9 mouse cellular contexts compared by ENCODE assay signal in genomic region chr4:10150501-10150900, GRCm38 (mm10).
A peak's percentile ranks its signal among the peaks of the same experiment; 100 is the strongest.
DNase-seq lines count a peak whose midpoint lies in the region; ATAC-seq and TF ChIP-seq lines count a peak whose summit lies in the region.
"Had no signal": no experiment of that assay in that cellular context is flagged by ENCODE, and none has a peak within 500 bp of the region (broad histone marks: within the 10 kb centered on the region; RNA-seq: fewer than 3 reads in every experiment).

No protein-coding gene starts in this region.

- no peaks in the 10 kb centered on the region for H3K36me3 ChIP-seq in forebrain, embryonic 10.5 days (replicated peaks)
- no peaks in the 10 kb centered on the region for H3K36me3 ChIP-seq in forebrain, embryonic 15.5 days
- H3K36me3 ChIP-seq in embryonic facial prominence, embryonic 14.5 days (ENCODE audit: control insufficient read depth, insufficient read depth, low read length), result no peaks in the 10 kb centered on the region
- H3K36me3 ChIP-seq in lung, postnatal 0 days (ENCODE audit: insufficient read depth, low read length), result no peaks in the 10 kb centered on the region
- H3K36me3 ChIP-seq in intestine, embryonic 16.5 days (ENCODE audit: control insufficient read depth, insufficient read depth, low read length), result no peaks in the 10 kb centered on the region
- H3K36me3 ChIP-seq: heart, embryonic 15.5 days had no signal

- TF ChIP-seq EP300 in lung, postnatal 0 days (IDR thresholded peaks at IDR 0.05), result no peak

- whole genome bisulfite sequencing in forebrain, embryonic 10.5 days, result 26% methylated on average over 2 of the region's 2 CpGs
- WGBS in forebrain, embryonic 15.5 days, result 23% methylated on average over 2 of the region's 2 CpGs
- WGBS in lung, adult 2 months, result 8% methylated on average over 2 of the region's 2 CpGs
- WGBS in embryonic facial prominence, embryonic 14.5 days, result 13% methylated on average over 2 of the region's 2 CpGs
- WGBS in lung, postnatal 0 days, result 9% methylated on average over 2 of the region's 2 CpGs
- 8% methylated on average over 2 of the region's 2 CpGs for WGBS in intestine, embryonic 16.5 days

- no peak overlapping the region for H3K9ac ChIP-seq in forebrain, embryonic 15.5 days (replicated peaks)
- H3K9ac ChIP-seq in embryonic facial prominence, embryonic 14.5 days (ENCODE audit: low read depth, low read length), result no peak overlapping the region
- no peak overlapping the region for H3K9ac ChIP-seq in lung, postnatal 0 days (replicated peaks; ENCODE audit: low read depth)
- no peak overlapping the region for H3K9ac ChIP-seq in intestine, embryonic 16.5 days (ENCODE audit: low read depth, low read length)
- H3K9ac ChIP-seq: heart, embryonic 15.5 days had no signal

- ATAC-seq in forebrain, embryonic 15.5 days (replicated peaks), result no peak
- no peak for ATAC-seq in embryonic facial prominence, embryonic 14.5 days (ENCODE audit: low read depth)
- ATAC-seq in lung, postnatal 0 days, result no peak
- no peak for ATAC-seq in intestine, embryonic 16.5 days

- no peak overlapping the region for H3K4me2 ChIP-seq in forebrain, embryonic 15.5 days (replicated peaks)
- H3K4me2 ChIP-seq in embryonic facial prominence, embryonic 14.5 days (ENCODE audit: low read depth, low read length), result no peak overlapping the region
- H3K4me2 ChIP-seq in lung, postnatal 0 days (replicated peaks; ENCODE audit: low read depth, low read length), result no peak overlapping the region
- no peak overlapping the region for H3K4me2 ChIP-seq in intestine, embryonic 16.5 days (ENCODE audit: low read depth, low read length)
- H3K4me2 ChIP-seq: heart, embryonic 15.5 days had no signal

- no peak overlapping the region for H3K4me3 ChIP-seq in forebrain, embryonic 10.5 days
- H3K4me3 ChIP-seq in forebrain, embryonic 15.5 days, result no peak overlapping the region
- H3K4me3 ChIP-seq in lung, adult 2 months (replicated peaks; ENCODE audit: extremely low read depth, low read depth, low read length), result no peak overlapping the region
- no peak overlapping the region for H3K4me3 ChIP-seq in embryonic facial prominence, embryonic 14.5 days (ENCODE audit: low read depth, low read length)
- H3K4me3 ChIP-seq in lung, postnatal 0 days (ENCODE audit: low read depth, low read length), result no peak overlapping the region
- no peak overlapping the region for H3K4me3 ChIP-seq in intestine, embryonic 16.5 days (ENCODE audit: low read length)
- H3K4me3 ChIP-seq: heart, embryonic 15.5 days had no signal

- H3K9me3 ChIP-seq in forebrain, embryonic 10.5 days, result no peaks in the 10 kb centered on the region
- H3K9me3 ChIP-seq in forebrain, embryonic 15.5 days, result no peaks in the 10 kb centered on the region
- H3K9me3 ChIP-seq in embryonic facial prominence, embryonic 14.5 days (ENCODE audit: control insufficient read depth, low read length), result no peaks in the 10 kb centered on the region
- H3K9me3 ChIP-seq in lung, postnatal 0 days (ENCODE audit: low read length), result no peaks in the 10 kb centered on the region
- H3K9me3 ChIP-seq in intestine, embryonic 16.5 days (ENCODE audit: control insufficient read depth, low read length), result no peaks in the 10 kb centered on the region
- H3K9me3 ChIP-seq: heart, embryonic 15.5 days had no signal

- peak; percentile 22 for DNase-seq in forebrain, embryonic 10.5 days (ENCODE audit: extremely low spot score, low spot score)
- no peak for DNase-seq in lung, adult 2 months
- no peak for DNase-seq in lung, adult 18-20 months
- peak; percentile 67 for DNase-seq in adipocyte (ENCODE audit: low spot score)
- peak; percentile 41 for DNase-seq in embryonic facial prominence, embryonic 14.5 days (ENCODE audit: low spot score)
- peak; percentile 61 for DNase-seq in lung, postnatal 0 days (ENCODE audit: low spot score)

- peak; percentile 28; the same call in 1 of the 2 replicates for TF ChIP-seq CTCF in lung, adult 2 months (IDR thresholded peaks at IDR 0.05; ENCODE audit: insufficient read depth, low read length)
- peak; percentile 71 for TF ChIP-seq CTCF in lung, postnatal 0 days (IDR thresholded peaks at IDR 0.05)

- H3K4me1 ChIP-seq in forebrain, embryonic 10.5 days, result no peaks in the 10 kb centered on the region
- no peaks in the 10 kb centered on the region for H3K4me1 ChIP-seq in forebrain, embryonic 15.5 days
- no peaks in the 10 kb centered on the region for H3K4me1 ChIP-seq in lung, adult 2 months (ENCODE audit: control insufficient read depth, insufficient read depth, low read length)
- no peaks in the 10 kb centered on the region for H3K4me1 ChIP-seq in embryonic facial prominence, embryonic 14.5 days (ENCODE audit: control insufficient read depth, insufficient read depth, low read length)
- H3K4me1 ChIP-seq in lung, postnatal 0 days (ENCODE audit: insufficient read depth, low read depth, low read length), result no peaks in the 10 kb centered on the region
- H3K4me1 ChIP-seq in intestine, embryonic 16.5 days (ENCODE audit: control insufficient read depth, insufficient read depth, low read length), result no peaks in the 10 kb centered on the region
- H3K4me1 ChIP-seq: heart, embryonic 15.5 days had no signal

- H3K27me3 ChIP-seq in forebrain, embryonic 10.5 days (ENCODE audit: poor library complexity, severe bottlenecking), result no peaks in the 10 kb centered on the region
- H3K27me3 ChIP-seq in forebrain, embryonic 15.5 days, result no peaks in the 10 kb centered on the region
- no peaks in the 10 kb centered on the region for H3K27me3 ChIP-seq in embryonic facial prominence, embryonic 14.5 days (replicated peaks; ENCODE audit: control insufficient read depth, insufficient read depth, low read length)
- no peaks in the 10 kb centered on the region for H3K27me3 ChIP-seq in lung, postnatal 0 days (replicated peaks; ENCODE audit: insufficient read depth, low read length)
- H3K27me3 ChIP-seq in intestine, embryonic 16.5 days (replicated peaks; ENCODE audit: control insufficient read depth, insufficient read depth, low read length), result no peaks in the 10 kb centered on the region
- H3K27me3 ChIP-seq: heart, embryonic 15.5 days had no signal

- H3K27ac ChIP-seq in forebrain, embryonic 10.5 days, result no peak overlapping the region
- no peak overlapping the region for H3K27ac ChIP-seq in forebrain, embryonic 15.5 days (replicated peaks)
- H3K27ac ChIP-seq in embryonic facial prominence, embryonic 14.5 days (replicated peaks; ENCODE audit: low read depth, low read length), result no peak overlapping the region
- H3K27ac ChIP-seq in lung, postnatal 0 days (ENCODE audit: low read length), result no peak overlapping the region
- H3K27ac ChIP-seq in intestine, embryonic 16.5 days (ENCODE audit: low read length), result no peak overlapping the region
- H3K27ac ChIP-seq: heart, embryonic 15.5 days had no signal

- no peak for TF ChIP-seq POLR2A in lung, adult 2 months (IDR thresholded peaks at IDR 0.05; ENCODE audit: borderline replicate concordance, extremely low read depth, low read depth, low read length)

Comparison
In these comparisons a context has a peak if more than half of its experiments do, and no peak if none do; other contexts are left out.
1. DNase-seq: peak in forebrain, embryonic 10.5 days (single experiment), adipocyte (single experiment), embryonic facial prominence, embryonic 14.5 days (single experiment) and lung, postnatal 0 days (single experiment); none in lung, adult 2 months (single experiment) and lung, adult 18-20 months (0 of 2).